Comparison of ENCODE assay signal across 9 mouse cellular contexts in the genomic region with DNA sequence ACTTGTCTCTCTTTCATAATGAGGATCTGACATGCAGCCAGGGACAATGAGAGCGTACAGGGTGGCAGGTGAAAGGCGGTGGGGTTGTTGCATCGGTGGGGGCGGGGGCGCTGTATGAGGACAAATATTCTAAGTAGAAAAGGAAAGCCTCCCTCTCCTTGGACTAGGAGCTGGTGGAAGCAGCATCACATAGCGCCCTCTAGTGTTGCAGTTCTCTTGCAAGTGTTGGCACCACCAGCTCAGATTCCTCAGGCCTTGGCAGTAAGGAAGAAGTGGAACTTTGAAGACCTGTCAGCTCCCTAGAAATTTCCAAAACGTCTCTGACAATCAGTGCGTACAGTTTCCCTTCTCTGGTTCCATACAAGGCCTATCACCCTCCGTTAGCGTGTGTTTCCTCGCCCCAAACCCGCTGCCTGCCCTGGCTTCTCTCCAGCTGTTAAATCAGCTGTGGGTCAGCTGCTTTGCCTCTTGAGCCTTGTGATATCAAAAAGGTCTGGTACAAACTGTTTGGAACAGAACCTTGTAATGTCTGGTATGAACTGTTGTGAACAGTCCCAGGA.
DNase-seq lines count a peak whose midpoint lies in the region; ATAC-seq lines count a peak whose summit lies in the region.
"Had no signal": no experiment of that assay in that cellular context is flagged by ENCODE, and none has a peak within 500 bp of the region (broad histone marks: within the 10 kb centered on the region; RNA-seq: fewer than 3 reads in every experiment).

No protein-coding gene starts in this region.

- H3K9me3 ChIP-seq in midbrain, embryonic 14.5 days (ENCODE audit: control insufficient read depth, low read length) = no peaks in the 10 kb centered on the region
- no peaks in the 10 kb centered on the region for H3K9me3 ChIP-seq in midbrain, embryonic 15.5 days

- no peak overlapping the region for H3K27ac ChIP-seq in midbrain, embryonic 14.5 days (replicated peaks; ENCODE audit: low read depth, low read length)
- no peak overlapping the region for H3K27ac ChIP-seq in midbrain, embryonic 15.5 days
- H3K27ac ChIP-seq: liver, embryonic 14.5 days had no signal

- H3K27me3 ChIP-seq in midbrain, embryonic 14.5 days (ENCODE audit: control insufficient read depth, insufficient read depth, low read length) = no peaks in the 10 kb centered on the region
- no peaks in the 10 kb centered on the region for H3K27me3 ChIP-seq in midbrain, embryonic 15.5 days (replicated peaks)

- no peak overlapping the region for H3K4me3 ChIP-seq in midbrain, embryonic 14.5 days (replicated peaks; ENCODE audit: low read depth, low read length)
- H3K4me3 ChIP-seq in midbrain, embryonic 15.5 days = no peak overlapping the region

- no peak for ATAC-seq in midbrain, embryonic 14.5 days (ENCODE audit: low FRiP score, low TSS enrichment)
- no peak for ATAC-seq in midbrain, embryonic 15.5 days (replicated peaks)
- ATAC-seq in cerebellum, adult (ENCODE audit: insufficient number of reproducible peaks, low FRiP score, low TSS enrichment) = peak; percentile 31; the same call in 1 of the 2 replicates

- H3K36me3 ChIP-seq in midbrain, embryonic 14.5 days (ENCODE audit: control insufficient read depth, insufficient read depth, low read length) = no peaks in the 10 kb centered on the region
- no peaks in the 10 kb centered on the region for H3K36me3 ChIP-seq in midbrain, embryonic 15.5 days (replicated peaks)

- DNase-seq in midbrain, embryonic 14.5 days = peak; percentile 81
- DNase-seq in frontal cortex, postnatal 14 days (ENCODE audit: low spot score in 2 of 2) = peak; percentile 13 to 37
- DNase-seq in kidney, postnatal 25 days = peak; percentile 51 to 80
- peak; percentile 63 for DNase-seq in lung, postnatal 14 days
- no peak for DNase-seq in natural killer cell, adult 2 months (ENCODE audit: low spot score in 2 of 2)
- DNase-seq in spleen, postnatal 4 days (ENCODE audit: low spot score in 2 of 2) = no peak

- H3K4me2 ChIP-seq in midbrain, embryonic 14.5 days (ENCODE audit: low read length) = no peak overlapping the region
- H3K4me2 ChIP-seq in midbrain, embryonic 15.5 days = no peak overlapping the region

- WGBS in midbrain, embryonic 14.5 days = 63% methylated on average over 12 of the region's 12 CpGs
- 54% methylated on average over 12 of the region's 12 CpGs for WGBS in midbrain, embryonic 15.5 days

- 0 out of 2 replicates have a peak, but pooled peaks cover 2% of the 10 kb centered on the region for H3K4me1 ChIP-seq in midbrain, embryonic 14.5 days (ENCODE audit: control insufficient read depth, insufficient read depth, low read length)
- H3K4me1 ChIP-seq in midbrain, embryonic 15.5 days = no peaks in the 10 kb centered on the region

- no peak overlapping the region for H3K9ac ChIP-seq in midbrain, embryonic 14.5 days (replicated peaks; ENCODE audit: low read length)
- no peak overlapping the region for H3K9ac ChIP-seq in midbrain, embryonic 15.5 days
- H3K9ac ChIP-seq: liver, embryonic 14.5 days had no signal

Comparison
In these comparisons a context has a peak if more than half of its experiments do, and no peak if none do; other contexts are left out.
1. DNase-seq: peak in midbrain, embryonic 14.5 days (single experiment), frontal cortex, postnatal 14 days (2 of 2), kidney, postnatal 25 days (2 of 2) and lung, postnatal 14 days (single experiment); none in natural killer cell, adult 2 months (0 of 2) and spleen, postnatal 4 days (0 of 2).